Mouse (Mus musculus) midbrain, embryonic 13.5 days (tissue): ENCODE measurements around the gene Acvrl1. TPM values are rescaled to one million over a fixed set of nuclear protein-coding genes. Genes with fewer than 3 reads are reported as not detected.

Source experiments
- ATAC-seq: fragments of 200-750 bp; cut with Nextera tagmentation; 2 replicates; pipeline ENCODE4 v1.8.0; 2017; ENCODE audit warnings: mild to moderate bottlenecking, moderate TSS enrichment, moderate library complexity
- H3K27ac ChIP-seq: fragments of 300-500 bp; sonication (generic); 2 replicates; pipeline ENCODE4 v1.5.1; 2015; ENCODE audit warnings: inconsistent platforms, mild to moderate bottlenecking, moderate library complexity
- H3K27me3 ChIP-seq: fragments of 300-500 bp; sonication (generic); 2 replicates; pipeline ENCODE4 v1.6.1; 2015; ENCODE audit warnings: mild to moderate bottlenecking, inconsistent platforms
- H3K36me3 ChIP-seq: fragments of 300-500 bp; sonication (generic); 2 replicates; pipeline ENCODE4 v1.6.1; 2015; ENCODE audit warnings: mild to moderate bottlenecking, inconsistent platforms
- H3K4me1 ChIP-seq: fragments of 300-500 bp; sonication (generic); replicated peaks from 2 replicates; pipeline ENCODE4 v1.6.1; 2015; ENCODE audit warnings: inconsistent platforms
- H3K4me2 ChIP-seq: fragments of 300-500 bp; sonication (generic); replicated peaks from 2 replicates; pipeline ENCODE4 v1.6.1; 2015; ENCODE audit warnings: moderate library complexity, mild to moderate bottlenecking, inconsistent platforms
- H3K4me3 ChIP-seq: fragments of 300-500 bp; sonication (generic); replicated peaks from 2 replicates; pipeline ENCODE4 v1.5.1; 2015; ENCODE audit warnings: mild to moderate bottlenecking, inconsistent platforms
- H3K9ac ChIP-seq: fragments of 300-500 bp; sonication (generic); replicated peaks from 2 replicates; pipeline ENCODE4 v1.6.1; 2015; ENCODE audit warnings: mild to moderate bottlenecking, inconsistent platforms
- H3K9me3 ChIP-seq: fragments of 300-500 bp; sonication (generic); 2 replicates; pipeline ENCODE4 v1.6.1; 2016; ENCODE audit warnings: mild to moderate bottlenecking, inconsistent platforms
- WGBS: fragments of 180-500 bp; shearing (Covaris S2); methylation state at CpG from one replicate; pipeline ENCODE4 v1.1.7; 2015; 5-methylcytosine and 5-hydroxymethylcytosine counted together
- polyA plus RNA-seq: library from polyadenylated mRNA; unstranded; fragments of >200 nt; fragmentation: Nextera tagmentation; extraction: Ambion mirVana; gene quantifications from 2 replicates; pipeline ENCODE4 v1.2.1, GENCODE M21; 2015

The Acvrl1 gene
- polyA plus RNA-seq, 1 experiment from 2014 or later: 5.5 TPM

DNA sequence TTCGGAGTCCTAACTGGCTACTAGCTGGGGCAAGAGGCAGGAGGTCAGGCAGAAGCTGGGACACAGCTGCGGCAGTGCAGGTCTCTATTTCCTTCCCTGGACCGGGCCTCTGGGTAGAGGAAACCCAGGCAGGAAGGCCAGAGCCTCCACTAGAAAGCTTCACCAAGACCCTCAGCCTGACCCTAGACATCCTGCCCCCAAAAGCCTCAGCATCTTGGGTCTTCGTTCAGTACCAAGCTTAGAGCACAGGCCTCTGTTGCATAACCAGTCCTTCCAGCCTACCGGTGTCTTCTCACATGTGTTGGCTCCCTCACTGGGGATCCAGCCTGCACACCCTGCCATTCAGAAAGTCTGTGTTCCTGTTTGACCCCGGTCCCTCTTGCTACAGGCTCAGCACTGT lies 4.4 kb downstream of the Acvrl1 start:
- peaks cover 30% of the 10 kb centered on the region for H3K4me1 ChIP-seq
- no peaks in the 10 kb centered on the region for H3K36me3 ChIP-seq
- no peak overlapping the region for H3K4me2 ChIP-seq
- ATAC-seq: no peak
- H3K27ac ChIP-seq: no peak overlapping the region
- no peak overlapping the region for H3K4me3 ChIP-seq
- H3K27me3 ChIP-seq: peaks cover 72% of the 10 kb centered on the region
- WGBS: 88% methylated on average over 6 of the region's 6 CpGs
- no peak overlapping the region for H3K9ac ChIP-seq
- no peaks in the 10 kb centered on the region for H3K9me3 ChIP-seq

GRCm38 (mm10) chr15:101133993-101134704 lies 5.8 kb downstream of the Acvrl1 start:
- no peak for ATAC-seq
- Histone ChIP-seq H3K4me2 (0 out of 2 replicates have a peak overlapping the region, but pooled peaks have one; percentile 4), H3K9me3 (no peaks in the 10 kb centered on the region), H3K27ac (no peak overlapping the region), H3K36me3 (no peaks in the 10 kb centered on the region), H3K4me3 (no peak overlapping the region), H3K4me1 (peaks cover 21% of the 10 kb centered on the region), H3K27me3 (peaks cover 63% of the 10 kb centered on the region), H3K9ac (no peak overlapping the region)
- WGBS: 27% methylated on average over 15 of the region's 15 CpGs

DNA sequence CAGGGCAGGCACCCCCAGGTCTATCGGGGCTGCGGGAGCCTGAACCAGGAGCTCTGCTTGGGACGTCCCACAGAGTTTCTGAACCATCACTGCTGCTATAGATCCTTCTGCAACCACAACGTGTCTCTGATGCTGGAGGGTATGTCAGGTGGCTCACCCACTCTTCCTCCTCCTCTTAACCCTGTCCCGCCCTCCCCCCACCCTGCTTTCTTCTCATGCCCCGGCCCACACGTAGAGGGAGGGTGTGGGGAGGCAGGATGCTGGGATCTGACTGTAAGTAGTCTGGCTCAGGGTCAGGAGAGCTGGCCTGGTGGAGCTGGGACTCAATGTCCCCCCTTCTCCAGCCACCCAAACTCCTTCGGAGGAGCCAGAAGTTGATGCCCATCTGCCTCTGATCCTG lies 7.1 kb downstream of the Acvrl1 start:
- Histone ChIP-seq H3K4me2 (0 out of 2 replicates have a peak overlapping the region, but pooled peaks have one; percentile 11), H3K36me3 (no peaks in the 10 kb centered on the region), H3K4me3 (no peak overlapping the region), H3K4me1 (peaks cover 34% of the 10 kb centered on the region), H3K27me3 (peaks cover 55% of the 10 kb centered on the region), H3K9me3 (no peaks in the 10 kb centered on the region), H3K9ac (no peak overlapping the region), H3K27ac (no peak overlapping the region)
- 72% methylated on average over 8 of the region's 8 CpGs for WGBS
- ATAC-seq: no peak

GRCm38 (mm10) chr15:101137455-101137854 lies 9.1 kb downstream of the Acvrl1 start:
- peaks cover 30% of the 10 kb centered on the region for H3K4me1 ChIP-seq
- H3K9ac ChIP-seq: no peak overlapping the region
- H3K27ac ChIP-seq: no peak overlapping the region
- no peaks in the 10 kb centered on the region for H3K36me3 ChIP-seq
- no peak overlapping the region for H3K4me3 ChIP-seq
- no peak for ATAC-seq
- H3K4me2 ChIP-seq: no peak overlapping the region
- WGBS: 81% methylated on average over 11 of the region's 11 CpGs
- no peaks in the 10 kb centered on the region for H3K9me3 ChIP-seq
- peaks cover 41% of the 10 kb centered on the region for H3K27me3 ChIP-seq

DNA sequence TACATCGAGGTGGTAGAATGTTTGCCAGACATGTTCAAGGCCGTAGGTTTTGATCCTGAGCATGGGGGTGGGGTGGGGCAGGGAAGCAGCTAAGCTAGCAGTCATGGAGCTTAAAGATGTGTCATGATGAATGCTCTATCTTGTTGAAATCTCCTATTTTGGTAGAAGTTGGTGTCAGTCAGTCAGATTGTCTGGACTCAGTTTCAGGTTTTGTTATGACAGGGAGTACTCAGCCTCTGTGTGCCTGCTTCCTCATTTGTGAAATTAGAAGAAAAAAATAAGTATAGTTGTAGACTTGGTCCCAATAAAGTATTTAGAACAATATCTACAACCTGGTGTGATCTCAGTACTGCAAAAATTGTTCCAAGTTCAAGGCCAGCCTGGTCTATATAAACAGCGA lies 10.4 kb downstream of the Acvrl1 start:
- Histone ChIP-seq H3K36me3 (no peaks in the 10 kb centered on the region), H3K9me3 (no peaks in the 10 kb centered on the region), H3K27ac (no peak overlapping the region), H3K9ac (no peak overlapping the region), H3K4me3 (no peak overlapping the region), H3K27me3 (peaks cover 38% of the 10 kb centered on the region), H3K4me1 (peaks cover 37% of the 10 kb centered on the region), H3K4me2 (no peak overlapping the region)
- ATAC-seq: no peak
- 84% methylated on average over 3 of the region's 3 CpGs for WGBS

DNA sequence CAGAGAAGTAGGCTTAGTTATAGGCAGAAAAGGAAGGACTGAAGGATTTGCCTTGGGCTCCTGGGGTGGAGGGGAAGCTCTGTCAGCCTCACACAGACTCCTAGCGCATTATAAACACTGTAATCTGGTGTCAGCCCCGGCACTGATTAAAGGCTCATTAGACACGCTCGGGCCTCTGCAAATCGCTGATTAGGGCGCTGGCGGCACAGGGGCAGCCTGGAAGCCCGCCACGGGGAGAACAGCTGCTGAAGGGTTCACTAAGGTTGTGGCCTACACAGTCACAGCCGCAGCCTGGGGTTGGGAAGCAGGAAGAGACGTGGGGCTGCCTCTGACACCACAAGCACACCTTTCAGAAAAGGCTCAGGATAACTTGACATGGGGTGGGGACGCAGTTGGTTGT lies 11.6 kb downstream of the Acvrl1 start:
- Histone ChIP-seq H3K4me2 (0 out of 2 replicates have a peak overlapping the region, but pooled peaks have one; percentile 17), H3K27me3 (peaks cover 38% of the 10 kb centered on the region), H3K4me1 (peaks cover 30% of the 10 kb centered on the region), H3K9ac (no peak overlapping the region), H3K9me3 (no peaks in the 10 kb centered on the region), H3K4me3 (no peak overlapping the region), H3K36me3 (no peaks in the 10 kb centered on the region), H3K27ac (peak overlapping the region; percentile 62)
- peak; percentile 49 for ATAC-seq
- WGBS: 11% methylated on average over 12 of the region's 12 CpGs

GRCm38 (mm10) chr15:101140587-101140986 lies 12.3 kb downstream of the Acvrl1 start:
- no peak overlapping the region for H3K4me3 ChIP-seq
- H3K27ac ChIP-seq: peak overlapping the region; percentile 51
- 57% methylated on average over 6 of the region's 6 CpGs for WGBS
- no peak overlapping the region for H3K9ac ChIP-seq
- ATAC-seq: no peak
- H3K9me3 ChIP-seq: no peaks in the 10 kb centered on the region
- H3K4me1 ChIP-seq: peaks cover 34% of the 10 kb centered on the region
- no peaks in the 10 kb centered on the region for H3K36me3 ChIP-seq
- H3K4me2 ChIP-seq: no peak overlapping the region
- H3K27me3 ChIP-seq: peaks cover 31% of the 10 kb centered on the region

DNA sequence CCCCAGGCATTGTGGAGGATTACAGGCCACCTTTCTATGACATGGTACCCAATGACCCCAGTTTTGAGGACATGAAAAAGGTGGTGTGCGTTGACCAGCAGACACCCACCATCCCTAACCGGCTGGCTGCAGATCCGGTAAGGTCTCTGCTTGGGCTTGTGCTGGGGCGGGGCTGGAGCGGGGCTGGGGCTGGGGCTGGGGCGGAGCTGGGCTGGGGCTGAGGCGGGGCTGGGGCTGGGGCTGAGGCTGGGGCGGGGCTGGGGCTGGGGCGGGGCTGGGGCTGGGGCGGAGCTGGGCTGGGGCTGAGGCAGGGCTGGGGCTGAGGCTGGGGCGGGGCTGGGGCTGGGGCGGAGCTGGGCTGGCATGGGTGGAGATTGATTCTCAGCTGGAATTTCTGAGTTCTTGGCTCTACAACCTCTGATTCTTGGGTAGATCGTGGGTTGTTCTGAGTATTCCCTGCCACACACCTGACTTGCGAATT lies 12.8 kb downstream of the Acvrl1 start:
- peak; percentile 58 for ATAC-seq
- Histone ChIP-seq H3K4me2 (no peak overlapping the region), H3K4me3 (no peak overlapping the region), H3K4me1 (peaks cover 39% of the 10 kb centered on the region), H3K36me3 (no peaks in the 10 kb centered on the region), H3K27ac (no peak overlapping the region; the same call in 1 of the 2 replicates), H3K9me3 (no peaks in the 10 kb centered on the region), H3K27me3 (peaks cover 26% of the 10 kb centered on the region), H3K9ac (no peak overlapping the region)
- 5% methylated on average over 12 of the region's 14 CpGs for WGBS

GRCm38 (mm10) chr15:101142672-101143071 lies 14.3 kb downstream of the Acvrl1 start:
- Histone ChIP-seq H3K36me3 (no peaks in the 10 kb centered on the region), H3K4me3 (no peak overlapping the region), H3K9me3 (no peaks in the 10 kb centered on the region), H3K4me1 (peaks cover 46% of the 10 kb centered on the region), H3K27ac (no peak overlapping the region), H3K27me3 (peaks cover 16% of the 10 kb centered on the region), H3K4me2 (no peak overlapping the region), H3K9ac (no peak overlapping the region; the same call in 1 of the 2 replicates)
- ATAC-seq: no peak
- 60% methylated on average over 8 of the region's 8 CpGs for WGBS

- Histone ChIP-seq H3K27ac (no peak overlapping the region), H3K4me3 (no peak overlapping the region), H3K9me3 (no peaks in the 10 kb centered on the region), H3K4me1 (peaks cover 53% of the 10 kb centered on the region), H3K4me2 (no peak overlapping the region), H3K9ac (peak overlapping the region; percentile 14; the same call in 1 of the 2 replicates), H3K27me3 (peaks cover 12% of the 10 kb centered on the region), H3K36me3 (no peaks in the 10 kb centered on the region)
- ATAC-seq: no peak
- WGBS: 21% methylated on average over 8 of the region's 8 CpGs
These were observed 15.2 kb downstream of the Acvrl1 start for GRCm38 (mm10) chr15:101143494-101143893.

DNA sequence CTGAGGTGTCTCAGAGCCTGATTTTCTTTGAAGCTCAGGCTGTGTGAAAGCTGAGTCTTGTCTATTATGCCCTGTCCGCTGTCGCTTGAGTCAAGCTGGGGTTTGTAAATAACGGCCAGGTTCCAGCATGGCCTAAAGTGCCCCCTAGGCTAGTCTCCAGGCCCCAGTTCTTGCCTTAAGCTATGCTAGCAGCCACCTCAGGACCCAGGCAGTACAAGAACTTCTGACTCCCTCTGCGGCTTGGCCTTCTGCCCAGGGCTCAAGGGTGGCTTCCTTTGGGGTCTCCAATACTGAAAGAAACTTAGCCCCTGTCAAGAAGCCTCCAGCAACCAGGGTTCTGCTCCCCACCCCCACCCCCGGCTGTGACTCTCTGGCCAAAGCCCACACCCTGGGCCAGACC lies 15.9 kb downstream of the Acvrl1 start:
- ATAC-seq: no peak
- H3K36me3 ChIP-seq: no peaks in the 10 kb centered on the region
- no peaks in the 10 kb centered on the region for H3K9me3 ChIP-seq
- peaks cover 50% of the 10 kb centered on the region for H3K4me1 ChIP-seq
- no peak overlapping the region for H3K27ac ChIP-seq
- H3K4me3 ChIP-seq: no peak overlapping the region
- WGBS: 83% methylated on average over 5 of the region's 5 CpGs
- H3K4me2 ChIP-seq: no peak overlapping the region
- no peak overlapping the region for H3K9ac ChIP-seq
- H3K27me3 ChIP-seq: peaks cover 10% of the 10 kb centered on the region

DNA sequence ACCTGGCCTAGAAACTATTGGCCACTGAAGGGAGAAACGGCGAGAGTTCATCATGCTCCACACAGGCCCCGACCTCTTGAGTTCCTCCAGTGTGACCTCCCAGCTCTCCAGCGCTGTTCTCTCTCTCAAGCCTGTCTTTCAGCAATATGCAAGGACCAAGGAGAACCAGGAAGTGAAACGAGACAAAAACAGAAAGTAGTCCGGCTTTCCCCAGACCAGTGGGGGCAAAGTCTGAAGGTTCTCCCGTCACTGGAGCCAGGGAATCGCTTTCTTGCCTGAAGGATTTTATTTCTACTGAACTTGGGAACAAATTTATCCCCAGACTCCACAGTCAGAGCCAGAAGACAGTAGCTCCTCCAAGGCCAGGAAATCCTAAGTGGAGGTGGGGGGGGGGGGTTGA lies 16.5 kb downstream of the Acvrl1 start:
- no peak for ATAC-seq
- peaks cover 44% of the 10 kb centered on the region for H3K4me1 ChIP-seq
- peaks cover 6% of the 10 kb centered on the region; the same call in 1 of the 2 replicates for H3K27me3 ChIP-seq
- H3K9ac ChIP-seq: no peak overlapping the region
- H3K4me3 ChIP-seq: no peak overlapping the region
- no peaks in the 10 kb centered on the region for H3K36me3 ChIP-seq
- no peaks in the 10 kb centered on the region for H3K9me3 ChIP-seq
- WGBS: 92% methylated on average over 8 of the region's 8 CpGs
- H3K4me2 ChIP-seq: no peak overlapping the region
- no peak overlapping the region for H3K27ac ChIP-seq
